Mouse (Mus musculus) forebrain, embryonic 11.5 days (tissue): ENCODE measurements around the gene Nudc. TPM values are rescaled to one million over a fixed set of nuclear protein-coding genes. Genes with fewer than 3 reads are reported as not detected.

ENCODE experiments used
- microRNA-seq: library from miRNA; unstranded; fragments of <30 nt; microRNA quantifications from one replicate; pipeline ENCODE4, GENCODE M21; 2016; ENCODE audit not compliant: insufficient number of aligned reads
- polyA plus RNA-seq: library from polyadenylated mRNA; unstranded; fragments of >200 nt; fragmentation: Nextera tagmentation; extraction: Ambion mirVana; gene quantifications from 2 replicates; pipeline ENCODE4 v1.2.1, GENCODE M21; 2014

The Nudc gene
- polyA plus RNA-seq, 1 experiment from 2014 or later, result 363 TPM

Small RNA genes within 50 kb of the gene (microRNA-seq; reads per million reads assigned to microRNA genes)
- gene Gm23158, result not detected

Other genes with a start within 250 kb of the Nudc start
- 21.0 and 24.7 TPM in 2 replicates for gene Wdtc1, start 192.5 kb downstream of the Nudc start, polyA plus RNA-seq
- gene Slc9a1, start 176.3 kb downstream of the Nudc start, polyA plus RNA-seq, result 7.4 and 9.4 TPM in 2 replicates
- 0.76 and 0.80 TPM in 2 replicates for gene Tent5b, start 65.9 kb downstream of the Nudc start, polyA plus RNA-seq
- 1.8 and 1.9 TPM in 2 replicates for gene Trnp1, start 47.4 kb downstream of the Nudc start, polyA plus RNA-seq
- gene Kdf1, start 27.0 kb downstream of the Nudc start, polyA plus RNA-seq, result 1.1 and 2.1 TPM in 2 replicates
- gene Nr0b2, start 7.4 kb upstream of the Nudc start, polyA plus RNA-seq, result 0.16 TPM in 1 of 2 replicates, not detected in the other
- gene Gpatch3, start 28.7 kb upstream of the Nudc start, polyA plus RNA-seq, result 9.2 and 9.3 TPM in 2 replicates
- 28.6 and 31.8 TPM in 2 replicates for gene Gpn2, start 38.4 kb upstream of the Nudc start, polyA plus RNA-seq
- 11.6 and 15.7 TPM in 2 replicates for gene Sfn, start 56.2 kb upstream of the Nudc start, polyA plus RNA-seq
- 4.8 and 6.3 TPM in 2 replicates for gene Zdhhc18, start 104.2 kb upstream of the Nudc start, polyA plus RNA-seq
- 17.2 and 17.8 TPM in 2 replicates for gene Pigv, start 126.7 kb upstream of the Nudc start, polyA plus RNA-seq
- 54.2 and 56.6 TPM in 2 replicates for gene Arid1a, start 210.8 kb upstream of the Nudc start, polyA plus RNA-seq